Mouse (Mus musculus): ENCODE measurements around the gene Tmtc4. TPM values are rescaled to one million over a fixed set of nuclear protein-coding genes. Genes with fewer than 3 reads are reported as not detected.
A peak's percentile ranks its signal among the peaks of the same experiment; 100 is the strongest.

The Tmtc4 gene
- total RNA-seq, 1 experiment from 2014 or later: 23.0 TPM

DNA sequence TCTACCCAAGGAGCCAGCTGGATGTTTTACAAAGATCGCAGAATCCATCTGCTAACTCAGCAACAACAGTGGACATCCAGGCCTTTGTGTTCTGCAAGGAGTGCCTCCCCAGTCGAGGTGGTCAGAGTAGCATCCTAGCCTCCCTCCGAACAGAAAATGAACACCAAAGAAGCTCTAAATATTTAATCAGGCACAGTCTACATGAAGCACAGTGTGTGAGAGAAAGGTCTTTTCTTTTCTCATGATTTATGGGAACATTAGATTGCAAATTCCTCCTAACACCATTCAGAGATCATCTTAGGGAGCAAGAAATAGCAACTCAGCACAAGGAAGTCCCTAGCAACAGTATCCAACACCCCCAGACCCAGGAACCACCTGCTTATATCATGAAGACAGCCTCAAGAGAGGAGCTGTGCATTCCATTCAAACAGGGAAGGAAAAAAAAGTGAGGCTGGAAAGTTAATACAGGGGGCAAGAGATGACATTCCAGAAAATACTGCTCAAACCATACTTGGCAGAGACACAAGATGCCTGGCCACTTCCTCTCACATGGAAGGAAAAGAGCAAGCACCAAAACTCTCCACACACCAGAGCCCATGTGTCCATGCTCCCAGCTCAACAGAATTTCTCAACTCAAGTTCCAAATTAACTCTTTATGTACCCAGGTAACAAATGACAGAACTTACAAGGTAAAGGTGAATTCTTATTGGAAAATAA is 8.8 kb downstream of the Tmtc4 start:
- DNase-seq: no peak

GRCm38 (mm10) chr14:122973091-122973490 is 10.7 kb downstream of the Tmtc4 start:
- DNase-seq: no peak

DNA sequence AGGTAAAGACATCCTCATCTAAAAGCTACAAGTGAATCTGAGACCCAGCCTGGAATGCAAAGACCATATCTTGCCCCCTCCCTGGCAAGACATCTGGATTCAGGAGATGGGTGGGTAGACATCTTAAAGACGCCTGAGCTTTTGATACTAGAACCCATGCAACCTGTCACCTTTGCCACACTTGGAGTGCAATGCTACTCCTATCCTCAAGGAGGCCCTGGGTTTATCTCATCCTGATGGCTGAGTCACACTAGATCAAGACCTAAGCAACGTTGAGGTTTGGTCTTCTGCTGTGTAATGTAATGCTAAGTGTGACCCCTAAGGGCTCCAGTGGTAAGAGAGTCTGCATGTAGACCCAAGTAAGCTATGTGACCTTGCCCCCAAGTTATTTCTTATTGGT is 15.8 kb downstream of the Tmtc4 start:
- no peak for DNase-seq

- no peak for DNase-seq
Observed at GRCm38 (mm10) chr14:122957941-122958340, 25.9 kb downstream of the Tmtc4 start.

DNA sequence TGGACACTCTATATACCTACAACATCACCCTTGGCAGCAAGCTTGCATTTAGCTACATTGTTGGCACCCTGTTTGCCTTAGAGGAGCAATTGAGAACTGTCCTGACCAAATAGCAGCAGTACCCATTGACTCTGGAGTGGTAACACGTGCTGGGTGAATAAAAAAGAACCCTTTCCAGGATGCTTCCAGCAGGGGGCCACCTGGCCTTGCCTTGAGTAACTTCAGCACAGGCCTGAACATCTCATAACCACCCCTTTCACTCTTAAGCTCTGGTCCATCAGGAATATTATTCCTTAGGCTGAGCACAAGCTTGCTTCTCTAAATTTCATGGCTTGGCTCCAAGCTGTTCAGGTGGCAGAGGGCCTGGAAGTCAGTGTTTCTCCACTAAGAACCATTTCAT is 30.5 kb downstream of the Tmtc4 start:
- peak; percentile 55 for DNase-seq

- no peak for DNase-seq
Observed at GRCm38 (mm10) chr14:122952556-122952955, 31.3 kb downstream of the Tmtc4 start.

- DNase-seq: no peak
Observed at GRCm38 (mm10) chr14:122951676-122952445, 32.0 kb downstream of the Tmtc4 start.

DNA sequence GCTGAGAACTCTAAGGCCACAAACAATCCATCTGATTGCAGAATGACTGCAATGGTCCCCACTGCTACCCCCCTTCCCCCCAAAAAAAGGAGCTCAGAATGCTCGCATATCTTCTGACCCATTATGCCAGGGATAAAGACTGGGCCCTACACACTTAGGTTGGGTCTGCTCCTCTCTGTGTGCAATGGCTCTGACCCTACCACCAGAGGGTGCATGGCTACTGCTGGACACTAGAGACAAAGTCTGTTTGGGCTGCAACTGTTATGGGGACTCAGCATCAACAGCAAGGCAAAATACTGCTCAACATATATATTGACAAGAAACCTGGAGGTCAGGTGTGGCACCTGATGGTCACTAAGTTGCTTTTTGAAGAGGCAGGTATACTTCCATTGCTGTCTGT is 32.9 kb downstream of the Tmtc4 start:
- DNase-seq: peak; percentile 21

DNA sequence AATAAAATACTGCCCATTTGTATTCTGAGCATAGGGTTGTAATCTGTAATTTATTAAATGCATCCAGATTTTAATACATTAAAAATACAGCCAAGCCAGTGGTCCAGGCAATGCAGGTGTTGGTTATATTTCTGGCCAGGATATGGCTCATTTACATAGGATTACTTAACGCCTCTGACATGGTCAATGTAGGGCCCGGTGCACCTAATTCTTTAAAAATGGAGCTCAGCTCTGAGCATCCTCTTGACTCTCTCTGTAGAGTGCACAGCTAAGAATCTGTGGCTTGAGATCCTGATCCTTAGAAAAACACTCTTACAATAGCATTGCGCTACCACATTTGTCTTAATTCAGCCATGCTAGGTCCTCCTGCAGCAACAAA is 40.4 kb downstream of the Tmtc4 start:
- DNase-seq: no peak

DNA sequence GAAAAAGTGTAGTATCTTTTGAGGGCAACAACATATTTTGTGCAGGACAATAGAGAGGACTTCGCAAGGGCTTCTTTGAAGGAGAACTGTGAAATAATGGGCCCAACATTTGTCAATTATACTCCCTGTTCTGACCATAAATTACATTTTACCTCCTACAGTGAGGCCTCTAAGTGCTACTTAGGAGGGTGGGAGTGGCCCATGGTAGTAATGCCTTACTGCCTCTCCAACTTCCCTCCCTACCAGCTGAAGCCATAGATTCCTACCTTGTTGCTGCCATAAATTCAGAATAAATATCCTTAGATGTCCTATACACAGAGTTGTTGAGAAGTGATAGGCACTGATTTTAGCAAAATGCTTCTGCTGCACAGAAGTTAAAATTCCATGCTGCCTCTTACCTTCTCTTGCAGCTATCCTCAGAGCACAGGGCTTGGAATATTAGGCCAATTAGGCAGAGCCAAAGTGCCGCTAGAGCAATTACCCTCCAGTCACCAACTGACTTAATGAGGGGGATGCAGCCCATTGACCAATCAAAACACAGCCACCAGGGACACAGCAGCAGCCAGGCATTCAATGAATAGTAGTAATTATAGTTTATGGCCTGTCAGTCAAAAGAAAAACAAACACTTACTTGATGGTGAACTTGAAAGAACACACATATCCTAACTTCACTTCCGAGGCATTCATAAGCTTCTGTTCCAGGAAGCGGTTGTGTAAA is 40.9 kb downstream of the Tmtc4 start:
- no peak for DNase-seq

DNA sequence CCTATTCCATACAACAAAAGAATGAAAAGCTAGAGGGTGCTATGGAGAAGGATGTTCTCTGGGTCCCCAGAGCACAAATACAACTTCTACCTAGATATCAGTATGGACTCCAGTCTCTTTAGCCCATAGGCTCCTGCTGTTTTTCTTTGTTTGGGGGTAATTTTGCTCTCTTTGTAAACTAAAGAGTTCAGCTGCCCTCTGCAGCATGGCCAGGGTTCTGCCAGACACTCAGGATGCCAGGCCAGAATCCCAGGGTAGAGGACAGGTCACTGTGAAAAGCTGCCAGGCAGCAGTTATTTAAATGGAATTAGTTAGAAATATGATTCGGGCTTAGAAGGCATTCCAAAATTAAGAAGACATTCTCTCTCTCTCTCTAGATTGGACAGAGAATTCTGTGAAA is 47.4 kb downstream of the Tmtc4 start:
- DNase-seq: no peak

DNA sequence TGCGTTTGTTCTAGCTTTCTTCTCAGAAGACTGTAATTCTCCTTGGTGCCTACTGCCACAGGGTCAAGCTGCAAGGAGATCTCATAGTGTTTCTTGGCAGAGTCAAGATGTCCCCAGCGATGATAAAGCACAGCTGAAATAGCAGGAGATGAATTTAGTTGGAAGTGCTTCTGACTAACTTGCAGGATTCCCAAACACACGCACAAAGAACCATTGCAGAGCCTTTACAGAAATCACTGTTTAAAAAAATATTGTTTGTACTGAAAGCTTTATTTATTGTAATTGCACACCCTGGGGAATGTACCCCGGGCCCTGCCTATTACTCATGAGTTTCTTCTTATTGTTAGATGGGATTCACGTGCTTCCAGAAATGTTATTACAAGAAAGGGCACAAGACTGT is 63.8 kb downstream of the Tmtc4 start:
- no peak for DNase-seq

DNA sequence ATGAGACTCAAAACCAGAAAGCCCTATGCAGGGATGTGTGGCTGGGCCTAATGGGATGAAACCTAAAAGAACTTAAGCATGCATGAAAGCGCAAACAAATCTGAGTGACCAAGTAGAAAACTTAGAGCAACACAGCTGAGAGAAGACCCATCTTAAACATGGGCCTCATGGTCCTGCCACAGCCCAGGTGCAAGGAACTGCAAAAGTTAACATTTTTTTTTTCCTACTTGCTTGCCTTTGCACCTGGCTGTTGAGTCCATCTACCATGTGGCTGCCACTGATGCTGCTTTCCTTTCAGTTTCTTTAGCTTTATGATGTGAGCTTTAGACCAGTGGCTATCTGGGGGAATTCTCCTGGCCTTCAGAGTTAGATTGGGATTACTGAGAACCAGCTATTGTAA is 66.2 kb downstream of the Tmtc4 start:
- no peak for DNase-seq

- DNase-seq: no peak
Observed at GRCm38 (mm10) chr14:122913657-122914056, 70.2 kb downstream of the Tmtc4 start, which contains the start of gene Ggact. TSS of gene Ggact (minus strand) at chr14:122913757.

GRCm38 (mm10) chr14:122912812-122913498 is 70.9 kb downstream of the Tmtc4 start:
- peak; percentile 86 for DNase-seq

DNA sequence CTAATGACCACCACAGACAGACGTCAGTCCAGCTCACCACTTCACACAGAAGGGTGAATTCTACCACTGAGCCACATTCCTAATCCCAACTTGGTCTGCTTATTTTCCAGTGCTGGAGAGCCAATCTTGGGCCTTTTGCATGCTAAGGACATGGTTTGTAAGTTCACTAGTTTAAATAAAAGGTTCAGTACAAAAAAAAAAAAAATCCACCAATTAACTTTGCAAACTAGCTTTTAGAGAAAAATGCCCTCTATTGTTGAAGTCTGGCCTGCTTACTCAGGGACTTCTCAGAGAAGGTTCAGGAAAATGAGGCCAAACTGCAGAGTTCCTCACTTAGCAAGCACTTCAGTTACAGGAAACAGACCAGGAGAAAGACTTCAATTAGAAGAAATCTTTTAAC is 71.7 kb downstream of the Tmtc4 start:
- DNase-seq: no peak

- no peak for DNase-seq
Observed at GRCm38 (mm10) chr14:122911265-122911664, 72.6 kb downstream of the Tmtc4 start.

DNA sequence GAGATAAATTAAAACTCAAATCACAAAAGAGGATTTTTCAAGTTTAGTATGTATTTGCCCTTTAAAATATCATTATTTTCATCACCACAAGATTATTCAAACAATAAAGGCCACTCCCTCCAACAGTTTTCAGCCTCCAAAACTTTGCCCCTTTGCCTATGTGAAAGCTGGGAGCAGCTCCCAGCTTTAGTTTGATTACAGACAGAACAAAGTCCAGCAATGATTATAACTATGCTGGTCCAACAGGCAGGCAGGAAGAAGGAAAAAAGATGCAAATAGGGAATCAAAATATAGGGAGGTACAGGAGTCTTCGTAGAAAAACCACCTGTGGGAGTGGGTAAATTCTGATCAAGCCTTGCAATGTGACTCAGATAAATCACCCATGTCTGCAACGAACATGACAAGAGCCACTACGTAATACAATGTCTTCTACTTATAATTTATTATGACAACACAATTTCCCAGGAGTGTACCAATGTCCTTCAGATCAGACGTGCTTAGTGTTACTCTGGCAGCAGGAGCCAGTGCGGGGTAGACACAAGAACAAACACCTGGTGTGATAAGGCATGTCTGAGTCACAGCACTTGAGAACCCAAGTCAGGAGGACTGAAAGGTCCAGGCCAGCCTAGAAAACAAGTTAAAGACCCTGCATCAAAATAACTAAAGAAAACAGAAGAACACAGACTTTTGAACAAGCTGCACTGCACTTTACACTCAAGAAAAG is 74.3 kb downstream of the Tmtc4 start:
- DNase-seq: no peak

DNA sequence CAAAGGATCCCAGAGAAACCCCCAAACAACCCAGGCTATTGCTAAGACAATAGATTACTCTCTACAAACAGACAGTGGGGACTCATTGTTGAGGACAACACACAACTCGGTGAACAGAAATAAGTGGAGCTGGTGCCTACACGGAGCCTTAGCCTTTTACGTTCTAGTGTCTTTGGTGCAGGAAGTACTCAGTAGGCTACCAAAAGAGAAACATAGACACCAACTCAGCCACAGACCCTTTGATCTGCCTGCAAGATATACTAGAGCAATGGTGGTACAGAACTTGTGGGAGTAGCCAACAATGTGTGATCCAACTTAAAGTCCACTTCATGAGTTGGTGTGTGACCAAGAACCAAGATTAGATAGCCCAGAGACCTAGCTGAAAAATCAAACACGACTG is 75.8 kb downstream of the Tmtc4 start:
- no peak for DNase-seq

DNA sequence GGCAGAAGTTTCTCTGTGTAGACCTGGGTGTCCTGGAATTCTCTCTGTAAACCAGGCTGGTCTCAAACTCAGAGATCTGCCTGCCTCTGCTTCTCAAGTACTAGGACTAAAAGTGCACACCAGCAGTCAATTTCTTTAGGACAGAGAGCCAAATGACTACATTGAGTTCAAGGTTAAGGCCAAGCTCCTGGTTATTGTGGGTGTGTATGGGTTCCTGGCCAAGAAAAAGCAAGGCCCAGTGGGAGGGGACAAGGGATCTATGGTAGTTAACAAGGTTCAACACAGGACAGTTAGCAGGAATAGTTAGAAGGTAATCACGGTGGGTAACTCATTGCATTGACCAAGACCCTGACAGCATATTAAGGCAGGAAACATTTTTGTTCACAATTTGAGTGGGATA is 78.8 kb downstream of the Tmtc4 start:
- DNase-seq: no peak

- peak; percentile 34 for DNase-seq
Observed at GRCm38 (mm10) chr14:122903923-122904351, 79.9 kb downstream of the Tmtc4 start.

DNA sequence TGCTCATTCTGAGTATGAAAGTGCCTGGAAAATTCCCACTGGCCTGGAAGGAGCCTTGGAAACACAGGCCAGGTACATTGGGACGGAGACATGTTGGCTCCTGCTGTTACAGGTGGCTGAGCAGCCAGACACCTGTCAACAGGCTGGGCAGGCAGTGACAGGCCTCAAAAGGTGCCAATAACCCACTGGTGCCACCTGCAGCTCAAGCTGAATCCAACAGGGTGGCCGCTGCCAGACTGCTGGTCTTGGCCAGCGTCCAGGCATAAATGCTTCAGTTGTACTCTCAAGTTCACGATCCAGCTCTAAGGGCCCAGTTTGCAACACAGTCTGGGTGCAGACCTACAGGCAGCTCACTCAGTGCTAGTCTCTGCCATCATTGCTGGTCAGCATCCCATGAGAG is 81.0 kb downstream of the Tmtc4 start:
- peak; percentile 88 for DNase-seq
